ENCODE assay signal across 20 mouse cellular contexts in genomic region chr16:13585234-13585633, GRCm38 (mm10).
DNase-seq lines count a peak whose midpoint lies in the region; ATAC-seq lines count a peak whose summit lies in the region.
"Had no signal": no experiment of that assay in that cellular context is flagged by ENCODE, and none has a peak within 500 bp of the region (broad histone marks: within the 10 kb centered on the region; RNA-seq: fewer than 3 reads in every experiment).

No protein-coding gene starts in this region.

- H3K27me3 ChIP-seq in midbrain, embryonic 11.5 days (ENCODE audit: control insufficient read depth, insufficient read depth, low read length): no peaks in the 10 kb centered on the region
- no peaks in the 10 kb centered on the region for H3K27me3 ChIP-seq in midbrain, embryonic 14.5 days (ENCODE audit: control insufficient read depth, insufficient read depth, low read length)
- H3K27me3 ChIP-seq: embryonic facial prominence, embryonic 13.5 days; forebrain, embryonic 13.5 days; heart, embryonic 15.5 days; hindbrain, embryonic 15.5 days; limb, embryonic 15.5 days; midbrain, embryonic 15.5 days; neural tube, embryonic 12.5 days had no signal

- H3K4me1 ChIP-seq in midbrain, embryonic 11.5 days (ENCODE audit: control insufficient read depth, insufficient read depth, low read length): no peaks in the 10 kb centered on the region
- H3K4me1 ChIP-seq in midbrain, embryonic 14.5 days (ENCODE audit: control insufficient read depth, insufficient read depth, low read length): no peaks in the 10 kb centered on the region
- H3K4me1 ChIP-seq: forebrain, embryonic 13.5 days; hindbrain, embryonic 15.5 days; midbrain, embryonic 15.5 days; neural tube, embryonic 12.5 days had no signal

- intact Hi-C loops in gastrocnemius, postnatal 14 days (cut with DNase I; ENCODE audit: low total_unique reads): no loop called here

- peak; percentile 8 for DNase-seq in gastrocnemius, postnatal 25 days
- no peak for DNase-seq in gastrocnemius, postnatal 14 days
- peak; percentile 35 for DNase-seq in midbrain, embryonic 11.5 days (ENCODE audit: low spot score, missing footprints)
- no peak for DNase-seq in midbrain, embryonic 14.5 days
- DNase-seq in kidney, postnatal 25 days: peak; percentile 16 to 68
- no peak for DNase-seq in embryo, embryonic 10.5 days (ENCODE audit: low spot score)
- no peak for DNase-seq in thymus, postnatal 25 days
- DNase-seq: adrenal gland, postnatal 10 days; cerebellum, postnatal 10 days; spleen, adult 18-20 months; thymus, adult 18-20 months had no signal

- H3K4me3 ChIP-seq in midbrain, embryonic 11.5 days (ENCODE audit: low read depth, low read length): no peak overlapping the region
- H3K4me3 ChIP-seq in midbrain, embryonic 14.5 days (replicated peaks; ENCODE audit: low read depth, low read length): no peak overlapping the region
- H3K4me3 ChIP-seq: embryonic facial prominence, embryonic 13.5 days; forebrain, embryonic 13.5 days; heart, embryonic 15.5 days; hindbrain, embryonic 15.5 days; limb, embryonic 15.5 days; midbrain, embryonic 15.5 days; neural tube, embryonic 12.5 days had no signal

- no peak overlapping the region for H3K4me2 ChIP-seq in midbrain, embryonic 11.5 days
- H3K4me2 ChIP-seq in midbrain, embryonic 14.5 days (ENCODE audit: low read length): no peak overlapping the region
- H3K4me2 ChIP-seq: embryonic facial prominence, embryonic 13.5 days; forebrain, embryonic 13.5 days; heart, embryonic 15.5 days; hindbrain, embryonic 15.5 days; limb, embryonic 15.5 days; midbrain, embryonic 15.5 days; neural tube, embryonic 12.5 days had no signal

- no peak overlapping the region for H3K9ac ChIP-seq in midbrain, embryonic 11.5 days (ENCODE audit: low read length)
- no peak overlapping the region for H3K9ac ChIP-seq in midbrain, embryonic 14.5 days (replicated peaks; ENCODE audit: low read length)
- H3K9ac ChIP-seq: embryonic facial prominence, embryonic 13.5 days; forebrain, embryonic 13.5 days; heart, embryonic 15.5 days; hindbrain, embryonic 15.5 days; limb, embryonic 15.5 days; midbrain, embryonic 15.5 days; neural tube, embryonic 12.5 days had no signal

- no peak for ATAC-seq in midbrain, embryonic 11.5 days (ENCODE audit: low FRiP score)
- no peak for ATAC-seq in midbrain, embryonic 14.5 days (ENCODE audit: low FRiP score, low TSS enrichment)
- no peak for ATAC-seq in monocyte, adult 5-6 weeks (replicated peaks; ENCODE audit: insufficient number of reproducible peaks, low FRiP score, low TSS enrichment, poor library complexity, severe bottlenecking)
- ATAC-seq: forebrain, embryonic 13.5 days; midbrain, embryonic 15.5 days had no signal

- 83% methylated on average over 9 of the region's 9 CpGs for WGBS in midbrain, embryonic 11.5 days
- 90% methylated on average over 9 of the region's 9 CpGs for WGBS in midbrain, embryonic 14.5 days

- no peaks in the 10 kb centered on the region for H3K9me3 ChIP-seq in midbrain, embryonic 11.5 days (ENCODE audit: control insufficient read depth, low read length)
- no peaks in the 10 kb centered on the region for H3K9me3 ChIP-seq in midbrain, embryonic 14.5 days (ENCODE audit: control insufficient read depth, low read length)
- H3K9me3 ChIP-seq: embryonic facial prominence, embryonic 13.5 days; forebrain, embryonic 13.5 days; heart, embryonic 15.5 days; hindbrain, embryonic 15.5 days; limb, embryonic 15.5 days; midbrain, embryonic 15.5 days; neural tube, embryonic 12.5 days had no signal

- H3K27ac ChIP-seq in midbrain, embryonic 11.5 days (ENCODE audit: low read depth, low read length): no peak overlapping the region
- H3K27ac ChIP-seq in midbrain, embryonic 14.5 days (replicated peaks; ENCODE audit: low read depth, low read length): no peak overlapping the region
- H3K27ac ChIP-seq: embryonic facial prominence, embryonic 13.5 days; forebrain, embryonic 13.5 days; heart, embryonic 15.5 days; hindbrain, embryonic 15.5 days; limb, embryonic 15.5 days; macrophage; midbrain, embryonic 15.5 days; neural tube, embryonic 12.5 days had no signal

- H3K36me3 ChIP-seq in midbrain, embryonic 11.5 days (ENCODE audit: control insufficient read depth, insufficient read depth, low read length): no peaks in the 10 kb centered on the region
- H3K36me3 ChIP-seq in midbrain, embryonic 14.5 days (ENCODE audit: control insufficient read depth, insufficient read depth, low read length): peaks cover 6% of the 10 kb centered on the region; the same call in 1 of the 2 replicates
- H3K36me3 ChIP-seq: heart, embryonic 15.5 days; hindbrain, embryonic 15.5 days; midbrain, embryonic 15.5 days; neural tube, embryonic 12.5 days had no signal

Comparison
In these comparisons a context has a peak if more than half of its experiments do, and no peak if none do; other contexts are left out.
1. DNase-seq: peak in gastrocnemius, postnatal 25 days (single experiment), midbrain, embryonic 11.5 days (single experiment) and kidney, postnatal 25 days (2 of 2); none in gastrocnemius, postnatal 14 days (single experiment), midbrain, embryonic 14.5 days (single experiment), embryo, embryonic 10.5 days (single experiment) and thymus, postnatal 25 days (single experiment).